Mouse (Mus musculus): ENCODE results near the gene Zfp235.

DNA sequence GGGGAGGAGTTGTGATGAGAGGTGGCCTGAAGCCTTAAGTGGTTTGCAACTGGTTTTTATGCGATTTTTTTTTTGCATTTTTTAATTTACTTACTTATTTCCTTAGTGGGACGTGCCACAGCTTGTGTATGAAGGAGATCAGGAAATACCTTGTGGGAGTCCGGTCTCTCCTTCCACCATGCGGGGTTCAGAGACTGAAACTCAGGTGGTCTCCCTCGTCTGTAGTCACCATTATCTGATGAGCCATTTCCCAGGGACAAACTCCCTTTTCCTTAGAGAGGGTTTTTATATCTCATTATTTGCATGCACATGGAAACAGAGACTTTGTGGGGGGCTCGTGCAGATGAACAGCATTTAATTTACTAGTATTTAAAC lies 41.4 kb downstream of the Zfp235 start:
- TF ChIP-seq CTCF (IDR thresholded peaks at IDR 0.05) (no peak), EP300 (IDR thresholded peaks at IDR 0.05) (no peak)
